Mouse (Mus musculus) G1E (cell line): ENCODE data around the gene Zg16. TPM values are rescaled to one million over a fixed set of nuclear protein-coding genes. Genes with fewer than 3 reads are reported as not detected.

Source experiments
- ATAC-seq: 2 replicates; pipeline ENCODE4 v1.8.0; 2016; ENCODE audit warnings: mild to moderate bottlenecking; ENCODE audit not compliant: insufficient number of reproducible peaks, poor library complexity, low FRiP score, severe bottlenecking; ENCODE audit errors: extremely low read depth
- DNase-seq: peaks from one replicate; pipeline ENCODE4 v3.0.0; 2012; ENCODE audit warnings: low spot score
- H3K27me3 ChIP-seq: 2 replicates; pipeline ENCODE4 v1.6.1; 2012; ENCODE audit warnings: mild to moderate bottlenecking, low read length, inconsistent platforms; ENCODE audit not compliant: insufficient read depth
- H3K36me3 ChIP-seq: replicated peaks from 2 replicates; pipeline ENCODE3; 2012; ENCODE audit warnings: mild to moderate bottlenecking, inconsistent platforms
- H3K4me1 ChIP-seq: 2 replicates; pipeline ENCODE4 v1.6.1; 2012; ENCODE audit warnings: low read depth, low read length, inconsistent platforms, mixed read lengths; ENCODE audit not compliant: insufficient read depth
- H3K4me3 ChIP-seq: 2 replicates; pipeline ENCODE4 v1.5.1; 2012; ENCODE audit warnings: low read depth, mild to moderate bottlenecking, inconsistent platforms, low read length, moderate library complexity, mixed read lengths
- H3K9me3 ChIP-seq: replicated peaks from 2 replicates; pipeline ENCODE4 v1.6.1; 2012; ENCODE audit warnings: inconsistent platforms
- CTCF ChIP-seq: IDR thresholded peaks from 2 replicates; pipeline ENCODE4 v1.5.1; 2012; ENCODE audit warnings: low read depth, low read length, inconsistent platforms, mixed read lengths
- GATA1 ChIP-seq: IDR thresholded peaks from 2 replicates; pipeline ENCODE4 v1.6.1; 2012; ENCODE audit warnings: borderline replicate concordance, low read length, inconsistent platforms, mixed read lengths
- GATA2 ChIP-seq: IDR thresholded peaks from 2 replicates; pipeline ENCODE4 v1.6.1; 2012; ENCODE audit warnings: low read depth, low read length, inconsistent platforms, borderline replicate concordance
- POLR2AphosphoS5 ChIP-seq: IDR thresholded peaks from 2 replicates; pipeline ENCODE4 v1.6.1; 2012; ENCODE audit warnings: low read depth, low read length, inconsistent platforms; ENCODE audit not compliant: insufficient replicate concordance
- TAL1 ChIP-seq: conservative IDR thresholded peaks from 2 replicates; pipeline ENCODE4 v1.6.1; 2012; ENCODE audit warnings: low read depth, low read length, inconsistent platforms, mixed read lengths
- polyA plus RNA-seq: library from polyadenylated mRNA; stranded (reverse); fragments of >175 nt; gene quantifications from 2 replicates; pipeline ENCODE4 v1.2.3, GENCODE M21; 2012
- total RNA-seq, 2 experiments: library from RNA; stranded (forward) in 1 of 2; stranded (reverse) in 1 of 2; fragments of 200-1000 nt in 1 of 2; fragments of >200 nt in 1 of 2; fragmentation: Nextera tagmentation in 1 of 2; gene quantifications; 2 replicates each; pipeline ENCODE4 v1.2.3; 2014 to 2017

Zg16 gene
- total and polyA plus RNA-seq, 3 experiments, result 2.9 TPM; not detected in 2

- Histone ChIP-seq H3K9me3 (no peaks in the 10 kb centered on the region), H3K4me3 (no peak overlapping the region), H3K27me3 (no peaks in the 10 kb centered on the region), H3K4me1 (peaks cover 41% of the 10 kb centered on the region), H3K36me3 (no peaks in the 10 kb centered on the region)
- no peak for ATAC-seq
- no peak for TF ChIP-seq TAL1
- no peak for TF ChIP-seq CTCF
- no peak for TF ChIP-seq POLR2AphosphoS5
- TF ChIP-seq GATA2, result no peak
- no peak for TF ChIP-seq GATA1
- no peak for DNase-seq
Observed at GRCm38 (mm10) chr7:127084794-127085193, 2.3 kb downstream of the Zg16 start.

DNA sequence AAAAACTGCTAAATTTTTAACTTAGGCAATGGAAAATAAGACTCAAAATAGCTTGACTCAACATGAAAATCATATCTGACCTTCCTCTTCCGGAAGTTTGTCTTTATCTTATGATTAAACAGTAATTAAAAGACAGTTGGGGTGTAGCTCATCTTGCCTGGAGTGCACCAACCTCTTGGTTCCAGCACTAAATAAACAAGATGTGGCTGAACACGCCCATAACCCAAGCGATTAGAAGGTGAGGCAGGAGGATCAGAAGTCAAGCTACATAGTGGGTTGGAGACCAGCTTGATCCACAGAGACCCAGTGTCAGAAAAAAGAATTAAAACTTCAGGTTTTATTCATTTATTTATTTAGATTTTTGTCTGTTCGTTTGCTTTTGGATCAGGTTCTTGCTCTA is 3.4 kb downstream of the Zg16 start:
- ATAC-seq (no peak), DNase-seq (no peak)
- H3K9me3 ChIP-seq, result no peaks in the 10 kb centered on the region
- no peaks in the 10 kb centered on the region for H3K36me3 ChIP-seq
- H3K4me1 ChIP-seq, result peaks cover 30% of the 10 kb centered on the region
- no peaks in the 10 kb centered on the region for H3K27me3 ChIP-seq
- TF ChIP-seq POLR2AphosphoS5, result no peak
- no peak for TF ChIP-seq GATA2
- TF ChIP-seq TAL1, result no peak
- TF ChIP-seq CTCF, result no peak
- TF ChIP-seq GATA1, result no peak
- no peak overlapping the region for H3K4me3 ChIP-seq

GRCm38 (mm10) chr7:127082995-127083394 is 4.1 kb downstream of the Zg16 start:
- ATAC-seq, result no peak
- no peaks in the 10 kb centered on the region for H3K36me3 ChIP-seq
- TF ChIP-seq CTCF (no peak), TAL1 (no peak), GATA1 (no peak), POLR2AphosphoS5 (no peak), GATA2 (no peak)
- no peak overlapping the region for H3K4me3 ChIP-seq
- no peaks in the 10 kb centered on the region for H3K9me3 ChIP-seq
- peaks cover 28% of the 10 kb centered on the region for H3K4me1 ChIP-seq
- no peak for DNase-seq
- no peaks in the 10 kb centered on the region for H3K27me3 ChIP-seq

- no peaks in the 10 kb centered on the region for H3K36me3 ChIP-seq
- ATAC-seq, result no peak
- TF ChIP-seq GATA2 (no peak), TAL1 (no peak), GATA1 (no peak), CTCF (no peak), POLR2AphosphoS5 (no peak)
- H3K4me3 ChIP-seq, result no peak overlapping the region
- no peaks in the 10 kb centered on the region for H3K9me3 ChIP-seq
- no peaks in the 10 kb centered on the region for H3K27me3 ChIP-seq
- no peak for DNase-seq
- peaks cover 21% of the 10 kb centered on the region for H3K4me1 ChIP-seq
Observed at GRCm38 (mm10) chr7:127082271-127082670, 4.9 kb downstream of the Zg16 start.

DNA sequence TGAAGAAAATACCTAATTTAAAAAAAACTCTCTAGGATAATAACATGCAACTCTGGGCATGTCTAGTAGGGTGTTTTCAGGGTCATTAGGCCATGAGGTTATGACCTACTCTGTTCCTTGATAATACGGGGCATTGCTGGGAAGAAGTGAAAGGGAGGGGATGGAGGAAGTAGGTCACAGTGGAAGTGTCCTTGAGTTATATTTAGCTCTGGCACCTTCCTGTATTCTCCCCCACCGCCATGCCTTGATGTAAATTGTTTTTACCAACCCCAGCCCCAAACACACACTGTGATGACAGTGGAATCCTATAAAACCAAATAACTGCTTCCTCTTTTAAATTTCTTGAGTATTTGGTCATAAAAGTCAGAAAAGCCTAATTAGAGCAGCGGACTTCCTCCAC is 7.1 kb downstream of the Zg16 start:
- Histone ChIP-seq H3K4me3 (no peak overlapping the region), H3K36me3 (no peaks in the 10 kb centered on the region), H3K9me3 (peaks cover 2% of the 10 kb centered on the region; the same call in 1 of the 2 replicates), H3K4me1 (peaks cover 16% of the 10 kb centered on the region), H3K27me3 (peaks cover 3% of the 10 kb centered on the region; the same call in 1 of the 2 replicates)
- no peak for ATAC-seq
- no peak for TF ChIP-seq GATA2
- TF ChIP-seq GATA1, result no peak
- TF ChIP-seq CTCF, result no peak
- TF ChIP-seq POLR2AphosphoS5, result no peak
- no peak for TF ChIP-seq TAL1
- no peak for DNase-seq

DNA sequence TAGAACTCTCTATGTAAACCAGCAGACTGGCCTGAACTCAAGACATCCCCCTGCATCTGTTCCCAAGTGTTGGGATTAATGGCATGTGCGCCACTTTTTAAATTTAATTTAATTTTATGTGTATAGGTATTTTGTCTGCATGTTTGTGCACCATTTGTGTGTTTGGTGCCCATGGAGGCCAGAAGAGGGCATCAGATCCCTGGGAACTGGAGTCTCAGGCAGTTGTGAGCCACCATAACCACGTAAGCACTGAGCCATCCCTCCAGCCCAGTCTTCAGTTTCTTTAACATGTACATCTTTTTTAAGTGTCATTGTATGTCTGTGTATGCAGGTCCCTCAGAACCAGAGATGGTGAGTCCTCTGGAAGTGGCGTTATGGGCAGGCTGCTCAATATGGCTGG is 9.4 kb downstream of the Zg16 start:
- no peak for DNase-seq
- ATAC-seq, result no peak

DNA sequence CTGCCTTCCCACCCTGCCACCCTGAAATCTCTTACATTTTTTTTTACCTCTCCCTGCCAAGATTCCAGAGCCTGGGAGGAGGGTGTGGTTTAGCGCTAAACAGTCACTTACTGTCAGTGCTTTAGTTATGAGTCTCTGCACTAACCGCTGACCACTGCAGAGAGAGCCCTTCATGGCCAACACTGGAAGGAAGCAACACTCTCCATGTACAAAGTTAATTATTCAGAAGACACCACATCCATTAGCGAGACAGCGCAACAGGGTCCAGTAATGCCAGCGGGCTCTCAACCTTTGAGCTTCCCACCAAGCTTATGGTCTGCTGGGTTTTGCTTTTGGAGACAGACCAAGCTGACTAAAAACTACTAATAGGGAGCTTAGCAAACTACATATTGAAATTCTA is 10.9 kb downstream of the Zg16 start:
- TF ChIP-seq GATA2 (no peak), GATA1 (no peak), CTCF (no peak), TAL1 (no peak), POLR2AphosphoS5 (no peak)
- Histone ChIP-seq H3K36me3 (no peaks in the 10 kb centered on the region), H3K27me3 (peaks cover 15% of the 10 kb centered on the region), H3K9me3 (peaks cover 4% of the 10 kb centered on the region; the same call in 1 of the 2 replicates), H3K4me1 (no peaks in the 10 kb centered on the region; the same call in 1 of the 2 replicates), H3K4me3 (no peak overlapping the region)
- ATAC-seq (no peak), DNase-seq (no peak)

More for the DNA sequence above, 9.4 kb downstream of the Zg16 start:
- peaks cover 7% of the 10 kb centered on the region; the same call in 1 of the 2 replicates for H3K27me3 ChIP-seq
- H3K4me1 ChIP-seq, result peaks cover 2% of the 10 kb centered on the region; the same call in 1 of the 2 replicates
- peaks cover 4% of the 10 kb centered on the region; the same call in 1 of the 2 replicates for H3K9me3 ChIP-seq
- H3K4me3 ChIP-seq, result no peak overlapping the region
- TF ChIP-seq TAL1, result no peak
- no peak for TF ChIP-seq GATA1
- no peak for TF ChIP-seq GATA2
- no peak for TF ChIP-seq POLR2AphosphoS5
- no peak for TF ChIP-seq CTCF
- no peaks in the 10 kb centered on the region for H3K36me3 ChIP-seq
